Mouse (Mus musculus): Measurements from ENCODE around the gene Ate1.

DNA sequence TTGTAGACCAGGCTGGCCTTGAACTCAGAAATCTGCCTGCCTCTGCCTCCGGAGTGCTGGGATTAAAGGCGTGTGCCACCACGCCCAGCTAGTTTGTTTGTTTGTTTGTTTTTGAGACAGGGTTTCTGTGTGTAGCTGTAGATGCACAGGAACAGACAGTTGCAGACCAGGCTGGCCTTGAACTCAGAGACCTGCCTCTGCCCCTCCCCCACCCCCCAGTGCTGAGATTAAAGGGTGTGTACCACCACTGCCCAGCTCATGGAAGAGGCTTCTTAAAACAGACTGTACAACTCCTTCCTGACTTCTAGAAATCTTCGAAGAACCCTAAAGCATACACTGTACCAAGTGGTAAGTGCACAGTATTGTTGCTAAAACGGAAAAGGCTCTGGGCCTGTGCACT is 25.2 kb upstream of the Ate1 start:
- TF ChIP-seq CTCF (IDR thresholded peaks at IDR 0.05; ENCODE audit: borderline replicate concordance, extremely low read depth, insufficient read depth, insufficient read length) (no peak), POLR2A (IDR thresholded peaks at IDR 0.05; ENCODE audit: borderline replicate concordance, extremely low read depth, insufficient read depth, insufficient read length, poor library complexity, severe bottlenecking) (no peak)

Data from brain, embryonic 14.5 days (tissue).